Mouse (Mus musculus): ENCODE measurements at regions not wholly inside any gene's neighbourhood (a gene's known extent, or its start where the extent isn't known, plus 50 kb on each side); places are given as distances from the start of the nearest gene placed in this dataset.
A peak's percentile ranks its signal among the peaks of the same experiment; 100 is the strongest.

GRCm38 (mm10) chr9:120848962-120849361 is 80.1 kb upstream of the Ctnnb1 start (continued):
- no peak for TF ChIP-seq SMC3 (IDR thresholded peaks at IDR 0.05; ENCODE audit: low read depth, low read length)
- TF ChIP-seq RAD21 (IDR thresholded peaks at IDR 0.05; ENCODE audit: low read depth, low read length), result no peak
- TF ChIP-seq CHD2 (IDR thresholded peaks at IDR 0.05; ENCODE audit: low read length), result no peak
- no peak for TF ChIP-seq ZKSCAN1 (IDR thresholded peaks at IDR 0.05; ENCODE audit: low read depth, low read length)
- TF ChIP-seq POLR2A (IDR thresholded peaks at IDR 0.05; ENCODE audit: control insufficient read depth in 1 of 2, insufficient read depth in 1 of 2, low read depth in 1 of 2, low read length in 2 of 2, poor library complexity in 1 of 2), result no peak
- TF ChIP-seq CTCF (IDR thresholded peaks at IDR 0.05 in 2 of 3, conservative IDR thresholded peaks at IDR 0.05 in 1 of 3; ENCODE audit: control insufficient read depth in 1 of 3, insufficient read depth in 1 of 3, low read depth in 2 of 3, low read length in 3 of 3, poor library complexity in 1 of 3, severe bottlenecking in 1 of 3), result no peak
- no peak for TF ChIP-seq MAFK (IDR thresholded peaks at IDR 0.05; ENCODE audit: borderline replicate concordance, low read depth, low read length)
- no peak for TF ChIP-seq MYB (IDR thresholded peaks at IDR 0.05; ENCODE audit: low read depth, low read length)
- TF ChIP-seq BHLHE40 (IDR thresholded peaks at IDR 0.05; ENCODE audit: borderline replicate concordance, low read depth, low read length), result peak; percentile 28; the same call in 1 of the 2 replicates
- no peak for TF ChIP-seq CHD1 (IDR thresholded peaks at IDR 0.05; ENCODE audit: low read depth, low read length)
- no peak for TF ChIP-seq TBP (IDR thresholded peaks at IDR 0.05; ENCODE audit: low read depth, low read length)

DNA sequence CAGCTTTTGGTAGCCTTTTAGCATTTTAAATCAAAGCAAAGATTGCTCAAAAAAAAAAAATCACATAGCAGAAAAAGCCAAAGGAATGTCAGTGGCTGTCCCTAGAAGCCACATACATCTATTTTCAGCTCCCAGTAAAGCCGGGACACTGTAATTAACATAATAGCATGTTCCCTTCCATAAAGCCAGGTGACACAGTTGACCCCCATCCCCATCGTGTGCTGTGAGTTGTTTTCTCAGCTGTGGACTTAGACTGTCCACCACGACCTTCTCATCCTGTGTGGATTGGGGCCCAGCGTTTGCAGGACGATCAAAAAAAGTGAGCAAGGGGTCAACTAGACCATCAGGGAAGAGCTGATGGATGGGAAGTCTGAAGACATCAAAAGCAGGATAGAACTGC is 78.9 kb upstream of the Ctnnb1 start:
- Histone ChIP-seq H3K4me1 (ENCODE audit: control insufficient read depth in 1 of 2, insufficient read depth in 2 of 2, low read length in 2 of 2) (peaks cover 14 to 34% of the 10 kb centered on the region in 2 experiments), H3K79me2 (ENCODE audit: control insufficient read depth, insufficient read depth, low read length, poor library complexity) (no peaks in the 10 kb centered on the region), H3K9me3 (replicated peaks; ENCODE audit: insufficient read depth, low read length) (no peaks in the 10 kb centered on the region), H3K27ac (ENCODE audit: control insufficient read depth, low read depth, low read length) (no peak overlapping the region), H3K27me3 (ENCODE audit: control insufficient read depth in 1 of 2, insufficient read depth in 2 of 2, low read length in 2 of 2) (no peaks in the 10 kb centered on the region), H3K36me3 (ENCODE audit: control insufficient read depth in 1 of 2, insufficient read depth in 2 of 2, low read length in 2 of 2) (peaks cover 0 to 15% of the 10 kb centered on the region in 2 experiments; a peak in 2 of 4 replicates), H3K9ac (ENCODE audit: control insufficient read depth, low read depth, low read length, poor library complexity, severe bottlenecking) (no peak overlapping the region), H3K4me3 (ENCODE audit: control insufficient read depth in 1 of 2, insufficient read depth in 1 of 2, low read depth in 2 of 2, low read length in 2 of 2) (no peak overlapping the region)
- no peak for DNase-seq (ENCODE audit: low read depth, low spot score)
- TF ChIP-seq TCF12 (IDR thresholded peaks at IDR 0.05; ENCODE audit: low read depth, low read length) (no peak), UBTF (IDR thresholded peaks at IDR 0.05; ENCODE audit: borderline replicate concordance, insufficient read depth, low read depth, low read length) (no peak), USF1 (IDR thresholded peaks at IDR 0.05; ENCODE audit: low read depth, low read length) (no peak), ZMIZ1 (IDR thresholded peaks at IDR 0.05; ENCODE audit: low read depth, low read length) (no peak), MAFK (IDR thresholded peaks at IDR 0.05; ENCODE audit: borderline replicate concordance, low read depth, low read length) (no peak), ETS1 (IDR thresholded peaks at IDR 0.05; ENCODE audit: low read depth, low read length) (no peak), RAD21 (IDR thresholded peaks at IDR 0.05; ENCODE audit: low read depth, low read length) (no peak), CTCF (IDR thresholded peaks at IDR 0.05 in 2 of 3, conservative IDR thresholded peaks at IDR 0.05 in 1 of 3; ENCODE audit: control insufficient read depth in 1 of 3, insufficient read depth in 1 of 3, low read depth in 2 of 3, low read length in 3 of 3, poor library complexity in 1 of 3, severe bottlenecking in 1 of 3) (no peak), JUND (IDR thresholded peaks at IDR 0.05; ENCODE audit: low read depth, low read length) (no peak), ZC3H11A (IDR thresholded peaks at IDR 0.05; ENCODE audit: low read depth, low read length) (no peak)

DNA sequence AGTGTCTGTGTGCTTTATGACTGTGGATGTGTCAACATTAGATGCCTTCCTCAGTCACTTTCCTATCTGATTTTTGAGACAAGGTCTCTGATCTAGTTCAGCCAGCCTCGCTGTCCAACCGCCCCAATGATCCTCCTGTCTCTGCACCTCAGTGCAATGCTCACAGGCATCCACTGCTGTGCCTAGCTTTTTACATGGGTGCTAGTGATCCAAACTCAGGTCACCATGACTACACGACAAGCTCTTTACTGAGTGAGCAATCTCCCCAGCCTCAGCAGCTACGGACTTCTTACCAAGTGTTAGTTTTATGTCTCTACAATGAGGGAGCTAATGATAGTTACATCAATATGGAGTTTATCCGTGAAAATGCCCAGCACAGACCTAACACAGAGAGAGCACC is 77.1 kb upstream of the Ctnnb1 start:
- Histone ChIP-seq H3K36me3 (ENCODE audit: control insufficient read depth in 1 of 2, insufficient read depth in 2 of 2, low read length in 2 of 2) (peaks cover 0 to 31% of the 10 kb centered on the region in 2 experiments; a peak in 2 of 4 replicates), H3K4me1 (ENCODE audit: control insufficient read depth in 1 of 2, insufficient read depth in 2 of 2, low read length in 2 of 2) (peaks cover 27 to 47% of the 10 kb centered on the region in 2 experiments), H3K4me3 (ENCODE audit: control insufficient read depth in 1 of 2, insufficient read depth in 1 of 2, low read depth in 2 of 2, low read length in 2 of 2) (no peak overlapping the region), H3K9ac (ENCODE audit: control insufficient read depth, low read depth, low read length, poor library complexity, severe bottlenecking) (no peak overlapping the region), H3K27ac (ENCODE audit: control insufficient read depth, low read depth, low read length) (no peak overlapping the region), H3K27me3 (ENCODE audit: control insufficient read depth in 1 of 2, insufficient read depth in 2 of 2, low read length in 2 of 2) (no peaks in the 10 kb centered on the region), H3K9me3 (replicated peaks; ENCODE audit: insufficient read depth, low read length) (no peaks in the 10 kb centered on the region), H3K79me2 (ENCODE audit: control insufficient read depth, insufficient read depth, low read length, poor library complexity) (no peaks in the 10 kb centered on the region)
- no peak for TF ChIP-seq SMC3 (IDR thresholded peaks at IDR 0.05; ENCODE audit: low read depth, low read length)
- no peak for TF ChIP-seq EP300 (IDR thresholded peaks at IDR 0.05; ENCODE audit: low read depth in 1 of 2, low read length in 2 of 2)
- no peak for TF ChIP-seq MAFK (IDR thresholded peaks at IDR 0.05; ENCODE audit: borderline replicate concordance, low read depth, low read length)
- TF ChIP-seq E2F4 (IDR thresholded peaks at IDR 0.05; ENCODE audit: borderline replicate concordance, low read depth, low read length), result no peak
- TF ChIP-seq POLR2AphosphoS2 (IDR thresholded peaks at IDR 0.05; ENCODE audit: low read length), result no peak
- no peak for TF ChIP-seq ELF1 (IDR thresholded peaks at IDR 0.05; ENCODE audit: low read depth, low read length)
- no peak for TF ChIP-seq HCFC1 (IDR thresholded peaks at IDR 0.05; ENCODE audit: low read depth, low read length)
- no peak for TF ChIP-seq BHLHE40 (IDR thresholded peaks at IDR 0.05; ENCODE audit: borderline replicate concordance, low read depth, low read length)
- no peak for TF ChIP-seq POLR2AphosphoS5 (IDR thresholded peaks at IDR 0.05; ENCODE audit: borderline replicate concordance, low read depth, low read length)
- no peak for TF ChIP-seq SIN3A (IDR thresholded peaks at IDR 0.05; ENCODE audit: low read length)
- no peak for TF ChIP-seq JUND (IDR thresholded peaks at IDR 0.05; ENCODE audit: low read depth, low read length)
- no peak for TF ChIP-seq RCOR1 (IDR thresholded peaks at IDR 0.05; ENCODE audit: low read depth, low read length)
- no peak for TF ChIP-seq CTCF (IDR thresholded peaks at IDR 0.05 in 2 of 3, conservative IDR thresholded peaks at IDR 0.05 in 1 of 3; ENCODE audit: control insufficient read depth in 1 of 3, insufficient read depth in 1 of 3, low read depth in 2 of 3, low read length in 3 of 3, poor library complexity in 1 of 3, severe bottlenecking in 1 of 3)
- TF ChIP-seq RAD21 (IDR thresholded peaks at IDR 0.05; ENCODE audit: low read depth, low read length), result no peak
- no peak for TF ChIP-seq MYB (IDR thresholded peaks at IDR 0.05; ENCODE audit: low read depth, low read length)
- TF ChIP-seq GABPA (IDR thresholded peaks at IDR 0.05; ENCODE audit: low read depth, low read length), result no peak
- TF ChIP-seq TCF12 (IDR thresholded peaks at IDR 0.05; ENCODE audit: low read depth, low read length), result no peak
- TF ChIP-seq ETS1 (IDR thresholded peaks at IDR 0.05; ENCODE audit: low read depth, low read length), result no peak
- no peak for DNase-seq (ENCODE audit: low read depth, low spot score)
